Mouse (Mus musculus) heart, postnatal 36 days (tissue): ENCODE results near the gene Arl6. TPM values are rescaled to one million over a fixed set of nuclear protein-coding genes. Genes with fewer than 3 reads are reported as not detected.

ENCODE experiments used
- DNase-seq, 2 experiments: peaks; one replicate each; pipeline ENCODE4 v3.0.0; 2021 to 2022
- intact Hi-C: fragments of 180-260 bp; cut with DNase I; formaldehyde crosslinking; loops from one replicate; pipeline ENCODE4 v1.15.1; 2025
- total RNA-seq, 2 experiments: library from RNA; stranded (reverse); gene quantifications; 2 replicates each; pipeline ENCODE4 v1.2.3; 2021

Arl6 gene
- total RNA-seq = 1 to 10 TPM; 5.5 to 5.8 TPM

GRCm38 (mm10) chr16:59639102-59639691 lies at the start of gene Arl6:
Gene Arl6, minus strand, starts transcription at chr16:59639391.
- intact Hi-C loops = loop anchor here (5.0 kb wide), 1 partner anchor 167 kb away; the partner anchor contains the start of gene Riox2
- DNase-seq = peak; percentile 94 to 97

- DNase-seq = no peak
- intact Hi-C loops = no loop called here
These were observed 45.9 kb upstream of the Arl6 start for GRCm38 (mm10) chr16:59685135-59685534.

DNA sequence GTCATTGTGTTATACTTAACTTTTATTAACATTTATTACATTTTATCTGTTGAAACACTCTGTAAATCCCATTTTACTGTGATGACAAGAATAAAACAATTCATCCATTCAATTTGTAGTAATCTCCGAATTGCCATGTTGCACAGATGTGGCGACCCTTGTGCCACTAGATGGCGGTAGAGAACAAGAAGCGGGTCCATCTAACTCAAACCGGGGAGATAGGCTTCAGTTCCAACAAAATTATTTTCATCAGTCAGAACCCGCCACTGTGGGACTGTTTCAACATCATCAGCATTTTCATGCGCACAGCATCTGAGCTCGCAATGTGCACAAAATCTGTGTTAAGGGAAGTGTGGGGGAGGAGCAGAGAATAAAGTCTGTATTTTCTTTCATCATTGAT lies 44.2 kb upstream of the Arl6 start:
- intact Hi-C loops = no loop called here
- DNase-seq = peak; percentile 39 to 51

DNA sequence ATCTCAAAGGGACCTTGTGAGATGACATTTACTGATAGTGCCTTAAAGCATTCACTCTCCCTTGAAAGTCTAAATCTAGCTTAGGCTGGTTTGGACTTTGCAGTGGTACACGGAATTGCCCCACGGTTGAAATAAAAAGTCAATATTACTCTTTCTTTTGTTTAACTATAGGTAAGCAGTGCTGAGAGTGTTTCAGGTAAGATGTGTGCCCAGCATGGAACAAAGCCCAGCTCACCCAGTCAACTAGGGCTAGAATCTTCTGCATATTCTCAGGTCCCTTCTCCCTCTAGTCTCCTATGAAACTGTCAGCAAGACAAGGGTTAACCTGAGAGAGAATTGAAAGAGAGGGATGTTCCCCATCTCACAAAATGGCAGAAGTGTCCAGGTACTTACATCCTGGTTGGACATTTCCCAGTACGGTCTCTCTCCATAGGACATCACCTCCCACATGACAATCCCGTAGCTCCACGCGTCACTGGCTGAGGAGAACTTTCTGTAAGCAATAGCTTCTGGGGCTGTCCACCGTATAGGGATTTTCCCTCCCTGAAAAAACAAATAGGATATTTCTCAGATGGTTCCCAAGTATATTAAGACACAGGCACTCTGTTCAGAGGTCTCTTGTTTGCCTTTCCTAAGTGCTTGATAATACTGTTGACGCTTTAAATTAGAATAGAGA lies 43.2 kb upstream of the Arl6 start:
- intact Hi-C loops = no loop called here
- no peak for DNase-seq

DNA sequence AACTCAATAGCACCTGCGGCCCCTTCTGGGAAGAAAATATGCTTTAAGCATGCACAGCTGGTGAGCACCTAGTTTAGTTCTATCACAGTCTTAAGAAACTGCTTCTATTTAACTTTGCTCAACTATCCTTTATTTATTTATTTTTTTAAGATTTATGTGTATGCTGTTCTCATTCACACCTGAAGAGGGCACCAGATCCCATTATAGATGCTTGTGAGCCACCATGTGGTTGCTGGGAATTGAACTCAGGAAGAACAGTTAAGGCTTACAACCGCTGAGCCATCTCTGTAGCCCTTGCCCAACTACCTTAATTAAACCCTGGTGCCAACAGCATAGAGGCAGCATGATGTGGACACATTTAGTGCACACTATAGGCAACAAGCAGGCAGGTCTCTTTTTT lies 27.7 kb upstream of the Arl6 start:
- intact Hi-C loops = no loop called here

GRCm38 (mm10) chr16:59643766-59644165 lies 4.6 kb upstream of the Arl6 start:
- no peak for DNase-seq
- intact Hi-C loops = no loop called here

More for the DNA sequence above, 27.7 kb upstream of the Arl6 start:
- DNase-seq = no peak

DNA sequence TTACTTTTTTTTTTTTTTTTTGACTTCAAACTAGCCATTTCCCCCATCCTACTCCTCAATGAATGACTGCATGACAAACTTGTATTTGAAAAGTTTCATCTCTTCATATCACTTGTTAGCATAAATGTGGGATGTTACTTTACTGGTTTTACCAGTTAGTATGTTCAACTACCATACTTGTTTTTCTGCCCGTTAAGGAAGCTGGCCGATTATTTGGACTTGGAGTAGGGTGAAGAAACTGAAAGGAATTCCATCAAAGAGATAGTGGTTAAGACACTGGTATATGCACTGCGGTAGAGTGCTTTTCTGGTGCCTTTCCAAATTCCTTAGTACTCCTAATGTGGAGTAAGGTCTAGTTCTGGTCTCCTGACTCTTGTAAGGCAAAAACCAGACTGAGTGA lies 794 bp upstream of the Arl6 start:
- no peak for DNase-seq
- intact Hi-C loops = loop anchor here (5.0 kb wide), 1 partner anchor 168 kb away; the partner anchor contains the start of gene Riox2

- no peak for DNase-seq
- intact Hi-C loops = no loop called here
These were observed 4.6 kb downstream of the Arl6 start for GRCm38 (mm10) chr16:59634598-59634997.

DNA sequence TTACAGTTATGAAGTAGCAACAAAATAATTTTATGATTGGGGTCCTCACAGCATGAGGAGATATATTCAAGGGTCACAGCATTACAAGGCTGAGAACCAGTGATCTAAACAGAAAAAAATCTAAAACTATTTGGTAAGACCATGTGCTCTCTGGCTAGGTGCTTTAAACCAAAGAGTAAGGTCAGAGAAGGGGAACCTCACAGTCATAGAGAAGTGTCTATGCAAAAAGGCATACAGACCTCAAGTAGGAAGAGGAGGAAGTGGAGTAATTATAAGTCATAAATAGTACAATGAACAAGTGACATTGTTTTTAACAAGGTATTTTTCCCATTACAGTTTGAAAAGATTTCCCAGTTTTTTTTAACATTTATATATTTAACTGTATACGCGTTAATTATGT lies 17.6 kb downstream of the Arl6 start:
- DNase-seq = no peak
- intact Hi-C loops = no loop called here

GRCm38 (mm10) chr16:59617167-59617566 lies 22.0 kb downstream of the Arl6 start:
- no peak for DNase-seq
- intact Hi-C loops = loop anchor here (1.0 to 2.0 kb wide), 3 partner anchors 82 to 196 kb away; no protein-coding TSS in a partner anchor

DNA sequence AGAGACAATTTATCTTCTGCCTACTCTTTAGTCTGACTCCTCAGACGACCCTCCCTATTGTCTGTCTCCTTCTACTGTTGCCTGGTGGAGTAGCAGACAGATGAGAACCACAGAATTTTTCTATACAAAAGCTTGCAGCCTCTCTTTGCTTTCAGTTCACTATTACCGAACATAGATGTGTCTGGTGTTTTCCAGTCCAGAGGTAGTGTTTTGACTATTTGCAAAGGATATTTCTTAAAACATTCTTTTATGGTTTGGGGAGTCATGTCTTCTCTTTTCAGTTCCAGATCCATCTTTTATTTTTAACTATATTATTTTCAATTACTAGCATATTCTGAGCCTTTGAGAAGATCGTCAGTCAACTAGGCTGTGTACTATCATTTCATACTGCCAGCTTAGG lies 23.5 kb downstream of the Arl6 start:
- no peak for DNase-seq
- intact Hi-C loops = loop anchor here (2.0 kb wide), 2 partner anchors 81 to 141 kb away; no protein-coding TSS in a partner anchor

DNA sequence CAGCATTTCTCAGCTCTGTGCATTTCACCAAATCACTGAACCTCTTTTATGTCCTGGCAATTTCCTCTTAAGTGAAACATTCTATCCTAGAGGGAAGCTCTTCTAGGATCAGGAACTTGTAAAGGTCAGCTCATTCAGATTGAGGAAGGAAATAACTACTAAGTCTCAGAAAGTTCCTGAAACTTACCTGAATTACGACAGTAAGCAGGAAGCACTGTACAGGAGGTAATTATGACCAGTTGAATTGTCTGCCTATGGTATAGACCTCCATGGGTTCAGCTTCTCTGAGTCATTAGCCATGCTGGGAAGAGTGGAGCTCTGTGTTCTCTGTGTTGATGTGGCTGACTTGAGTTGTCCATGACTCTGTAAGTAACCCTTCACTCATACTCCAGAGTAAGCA lies 28.4 kb downstream of the Arl6 start:
- no peak for DNase-seq
- intact Hi-C loops = no loop called here

DNA sequence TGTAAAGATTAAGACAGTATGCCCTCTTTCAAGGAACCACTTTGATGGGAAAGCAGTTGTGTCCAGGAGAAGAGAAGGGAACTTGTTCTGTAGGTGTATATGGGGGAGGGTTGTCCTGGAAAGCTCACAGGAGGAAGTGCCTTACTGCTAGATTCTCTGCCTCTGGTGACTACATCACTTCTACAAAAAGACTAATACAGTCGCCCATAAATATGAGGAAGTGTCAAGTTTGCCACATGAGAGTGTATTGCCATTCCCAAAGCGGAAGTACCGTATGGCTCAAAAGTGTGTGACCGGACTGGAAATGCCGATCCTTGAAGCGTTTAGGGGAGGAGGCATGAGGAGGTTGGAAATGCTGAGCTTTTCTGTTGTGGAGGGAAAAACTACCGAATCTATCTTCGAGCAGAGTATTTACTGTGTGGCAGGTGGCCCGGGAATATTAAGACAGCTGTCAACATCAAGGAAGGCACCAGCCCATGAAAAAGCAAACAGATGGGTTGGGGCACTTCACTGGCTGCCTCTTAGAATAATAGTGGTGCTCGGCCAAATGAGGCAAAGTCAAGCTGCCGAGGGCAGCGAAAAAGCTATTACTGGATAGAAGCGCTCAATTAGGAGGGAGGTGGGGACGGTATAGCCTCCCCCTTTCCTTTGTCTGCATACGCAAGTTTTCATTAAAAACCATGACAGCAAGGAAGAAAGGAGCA lies 35.0 kb downstream of the Arl6 start:
- intact Hi-C loops = loop anchor here (5.0 kb wide), 1 partner anchor 132 kb away; the partner anchor contains the start of gene Riox2
- no peak for DNase-seq

- intact Hi-C loops = loop anchor here (2.0 to 5.0 kb wide), 2 partner anchors 32 to 128 kb away; partner anchors contain the start of gene Riox2
- peak; percentile 86 to 90 for DNase-seq
These were observed 38.6 kb downstream of the Arl6 start, which contains the start of gene Crybg3 for GRCm38 (mm10) chr16:59600311-59601251. Gene Crybg3, minus strand, starts transcription at chr16:59600979.

GRCm38 (mm10) chr16:59599411-59600265 lies 39.6 kb downstream of the Arl6 start:
- intact Hi-C loops = loop anchor here (2.0 to 5.0 kb wide), 2 partner anchors 31 to 127 kb away; partner anchors contain the start of gene Riox2
- peak in 1 of 2 experiments; percentile 53 for DNase-seq

- intact Hi-C loops = no loop called here
- DNase-seq = peak in 1 of 2 experiments; percentile 18
These were observed 40.2 kb downstream of the Arl6 start for GRCm38 (mm10) chr16:59598997-59599396.

GRCm38 (mm10) chr16:59597256-59597655 lies 41.9 kb downstream of the Arl6 start:
- no peak for DNase-seq
- intact Hi-C loops = no loop called here

GRCm38 (mm10) chr16:59594714-59595113 lies 44.5 kb downstream of the Arl6 start:
- DNase-seq = no peak
- intact Hi-C loops = no loop called here

GRCm38 (mm10) chr16:59590790-59591189 lies 48.4 kb downstream of the Arl6 start:
- intact Hi-C loops = no loop called here
- no peak for DNase-seq
